Mouse (Mus musculus): Measurements from ENCODE around the gene Ms4a5.
"Not testable (repeated sequence)": the region's sequence is repeated elsewhere in the genome, so short reads cannot be mapped to it uniquely, and the experiment has no call there.

Gene Ms4a5

GRCm38 (mm10) chr19:11283773-11284172 is at the start of gene Ms4a5:
Ms4a5 (minus strand) TSS chr19:11283873.
- DNase-seq (ENCODE audit: extremely low read depth, low read depth, low spot score): no peak

- DNase-seq (ENCODE audit: extremely low read depth, low read depth, low spot score): no peak
Measured at GRCm38 (mm10) chr19:11321123-11321522, 37.5 kb upstream of the Ms4a5 start.

GRCm38 (mm10) chr19:11316786-11317185 is 33.1 kb upstream of the Ms4a5 start:
- no peak for DNase-seq (ENCODE audit: extremely low read depth, low read depth, low spot score)

GRCm38 (mm10) chr19:11314354-11314753 is 30.7 kb upstream of the Ms4a5 start, which contains the start of gene Ms4a14:
Ms4a14 (minus strand) TSS chr19:11314454.
- DNase-seq (ENCODE audit: extremely low read depth, low read depth, low spot score): no peak

- no peak for DNase-seq (ENCODE audit: extremely low read depth, low read depth, low spot score)
Measured at GRCm38 (mm10) chr19:11308888-11309287, 25.2 kb upstream of the Ms4a5 start.

GRCm38 (mm10) chr19:11299529-11299928 is 15.9 kb upstream of the Ms4a5 start:
- not testable (repeated sequence) for DNase-seq (ENCODE audit: extremely low read depth, low read depth, low spot score)

GRCm38 (mm10) chr19:11298939-11299338 is 15.3 kb upstream of the Ms4a5 start:
- no peak for DNase-seq (ENCODE audit: extremely low read depth, low read depth, low spot score)

- not testable (repeated sequence) for DNase-seq (ENCODE audit: extremely low read depth, low read depth, low spot score)
Measured at GRCm38 (mm10) chr19:11293616-11294015, 9.9 kb upstream of the Ms4a5 start.

- no peak for DNase-seq (ENCODE audit: extremely low read depth, low read depth, low spot score)
Measured at GRCm38 (mm10) chr19:11292990-11293389, 9.3 kb upstream of the Ms4a5 start.

- DNase-seq (ENCODE audit: extremely low read depth, low read depth, low spot score): no peak
Measured at GRCm38 (mm10) chr19:11280223-11280622, 3.5 kb downstream of the Ms4a5 start.

GRCm38 (mm10) chr19:11276431-11276830 is 7.2 kb downstream of the Ms4a5 start:
- no peak for DNase-seq (ENCODE audit: extremely low read depth, low read depth, low spot score)

- no peak for DNase-seq (ENCODE audit: extremely low read depth, low read depth, low spot score)
Measured at GRCm38 (mm10) chr19:11266956-11267355, 16.7 kb downstream of the Ms4a5 start.

- DNase-seq (ENCODE audit: extremely low read depth, low read depth, low spot score): no peak
Measured at GRCm38 (mm10) chr19:11266052-11266845, 17.4 kb downstream of the Ms4a5 start, which contains the start of gene Ms4a1. Ms4a1 (minus strand) TSS chr19:11266241.

- DNase-seq (ENCODE audit: extremely low read depth, low read depth, low spot score): no peak
Measured at GRCm38 (mm10) chr19:11264602-11265185, 19.0 kb downstream of the Ms4a5 start.

- no peak for DNase-seq (ENCODE audit: extremely low read depth, low read depth, low spot score)
Measured at GRCm38 (mm10) chr19:11263549-11263948, 20.1 kb downstream of the Ms4a5 start.

GRCm38 (mm10) chr19:11262932-11263331 is 20.7 kb downstream of the Ms4a5 start:
- DNase-seq (ENCODE audit: extremely low read depth, low read depth, low spot score): not testable (repeated sequence)

GRCm38 (mm10) chr19:11261522-11261921 is 22.2 kb downstream of the Ms4a5 start:
- DNase-seq (ENCODE audit: extremely low read depth, low read depth, low spot score): no peak

- DNase-seq (ENCODE audit: extremely low read depth, low read depth, low spot score): no peak
Measured at GRCm38 (mm10) chr19:11244230-11244629, 39.4 kb downstream of the Ms4a5 start.

- DNase-seq (ENCODE audit: extremely low read depth, low read depth, low spot score): no peak
Measured at GRCm38 (mm10) chr19:11242560-11242959, 41.1 kb downstream of the Ms4a5 start.

GRCm38 (mm10) chr19:11235820-11236219 is 47.9 kb downstream of the Ms4a5 start:
- no peak for DNase-seq (ENCODE audit: extremely low read depth, low read depth, low spot score)

- no peak for DNase-seq (ENCODE audit: extremely low read depth, low read depth, low spot score)
Measured at GRCm38 (mm10) chr19:11234921-11235735, 48.5 kb downstream of the Ms4a5 start.

Measured in fat pad, adult 2 months (tissue).